Mouse (Mus musculus) adrenal gland, adult (tissue): ENCODE measurements around the gene Megf8.

Experiments used
- DNase-seq, 2 experiments: peaks; one replicate each; pipeline ENCODE4 v3.0.0; 2022 to 2023; ENCODE audit warnings: low spot score in 1 of 2; ENCODE audit not compliant: inconsistent age in 2 of 2

Megf8 gene

DNA sequence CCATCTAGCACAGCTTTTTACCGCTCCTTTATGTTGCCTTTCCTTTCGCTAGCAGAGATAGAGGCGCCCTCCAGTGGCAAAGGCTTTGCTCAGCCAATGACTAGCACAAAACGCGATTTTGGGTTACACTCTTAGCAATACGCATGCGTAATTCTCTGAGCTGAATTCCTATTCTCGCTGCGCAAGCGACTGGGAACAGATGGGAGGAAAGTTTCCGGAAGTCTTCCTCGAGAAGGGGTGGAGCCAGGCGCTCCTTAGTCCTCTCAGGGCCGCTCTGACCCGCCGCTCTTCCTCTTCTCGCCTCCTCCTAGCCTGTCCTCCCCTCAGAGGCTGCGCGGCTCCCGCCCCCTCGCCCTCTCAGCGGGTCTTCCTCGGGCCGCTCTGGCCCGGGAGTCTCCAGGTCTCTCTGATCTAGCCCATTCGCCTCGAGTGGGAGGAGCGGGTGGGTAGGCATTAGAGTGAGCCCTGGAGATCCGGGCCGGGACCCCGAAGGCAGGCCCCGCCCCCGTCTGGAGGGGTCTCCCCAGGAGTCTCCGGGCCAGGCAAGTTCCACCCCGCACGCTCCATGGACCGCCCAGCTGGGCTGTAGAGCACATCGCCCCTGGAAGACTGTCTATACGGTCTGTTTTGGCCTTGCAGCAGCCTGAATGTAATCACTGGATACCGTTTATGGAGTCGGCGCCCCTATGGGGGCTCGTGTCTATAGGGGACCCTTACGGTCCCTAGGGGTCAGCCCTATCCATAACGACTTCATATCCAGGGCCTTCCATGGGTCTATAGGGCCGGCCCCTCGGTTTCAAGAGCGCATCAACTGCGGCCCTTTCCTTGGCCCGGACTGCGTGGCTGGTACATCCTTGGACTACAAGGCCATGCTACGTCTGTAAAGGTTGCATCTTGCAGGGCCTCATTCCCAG lies at the start of gene Megf8:
TSS of gene Megf8 (plus strand) at position 633 of the 914 bp plus-strand sequence.
- peak; percentile 96 to 98 for DNase-seq

DNA sequence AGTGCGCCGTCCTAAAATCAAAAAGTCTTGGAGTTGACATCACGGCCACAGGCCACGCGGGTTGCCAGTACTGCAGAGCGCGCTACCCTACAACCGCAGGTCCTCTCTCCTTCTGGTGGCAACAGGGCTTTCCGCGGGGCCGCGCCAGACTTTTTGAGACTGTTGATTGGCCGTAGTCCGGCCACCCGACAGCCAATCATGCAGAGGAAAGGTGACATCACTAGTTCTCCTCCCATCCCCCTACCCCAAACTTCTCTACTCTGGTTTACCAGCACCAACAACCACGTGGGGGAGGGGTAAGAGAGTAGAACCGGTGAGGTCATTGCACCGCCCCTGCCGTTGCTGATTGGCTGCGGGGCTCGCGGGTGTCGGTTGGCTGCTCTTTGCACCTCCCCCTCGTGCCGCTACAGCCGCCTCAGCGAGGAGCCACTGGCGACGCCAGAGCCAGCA lies 49.6 kb upstream of the Megf8 start, which contains the start of gene Cic:
TSS of gene Cic (plus strand) at position 404 of the 450 bp plus-strand sequence.
- peak; percentile 99 to 100 for DNase-seq

DNA sequence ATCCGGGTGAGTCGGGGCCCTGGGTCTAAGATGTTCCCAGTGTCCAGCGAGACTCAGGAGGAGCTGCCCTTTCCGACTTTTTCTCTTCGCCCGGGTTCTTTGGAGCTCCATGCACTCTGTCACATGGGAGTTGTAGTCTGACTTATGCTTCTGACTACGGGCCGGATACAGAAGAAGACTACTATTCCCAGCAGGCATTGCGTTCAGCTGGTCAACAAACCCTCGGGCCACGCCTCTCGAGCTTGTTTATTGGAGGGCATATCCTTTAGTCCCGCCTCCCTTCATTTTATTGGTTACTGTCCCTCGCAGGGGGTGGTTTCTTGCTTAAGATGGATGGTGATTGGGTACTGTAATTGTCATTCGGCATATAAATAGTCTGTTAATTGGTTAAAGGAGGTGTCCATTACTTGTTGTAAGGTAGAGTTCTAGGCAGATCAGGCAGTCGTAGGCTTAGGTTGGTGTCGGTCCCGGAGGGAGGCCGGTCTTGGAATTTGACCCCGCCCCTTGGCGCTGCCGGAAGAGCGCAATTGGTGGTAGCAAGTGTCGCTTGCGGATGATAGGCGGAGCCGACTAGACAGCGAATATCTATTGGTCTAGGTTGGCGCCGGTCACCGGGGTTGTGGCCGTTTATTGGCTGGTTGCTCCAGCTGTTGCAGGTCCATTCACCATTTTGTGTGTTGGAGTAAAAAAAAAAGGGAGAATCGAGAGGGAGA lies 49.1 kb upstream of the Megf8 start:
- DNase-seq, result peak; percentile 99

DNA sequence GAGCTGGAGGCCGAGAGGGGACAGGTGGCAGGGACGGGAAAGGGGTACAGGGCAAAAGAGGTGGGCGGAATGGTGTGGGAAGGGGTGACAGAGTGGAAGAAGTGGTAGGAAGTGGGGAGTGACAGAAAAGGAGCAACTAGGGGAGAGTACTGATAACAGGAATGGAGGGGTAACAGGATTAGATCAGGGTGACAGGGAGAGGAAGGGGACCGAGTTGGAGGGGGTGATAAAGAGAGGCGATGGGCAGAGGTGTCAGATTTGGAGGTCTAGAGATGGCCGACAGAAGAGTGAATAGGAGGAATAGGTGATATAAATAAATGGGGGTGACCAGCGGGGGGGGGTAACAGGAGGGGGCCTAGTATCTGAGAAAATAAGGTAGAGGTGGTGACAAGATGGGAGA lies 48.4 kb upstream of the Megf8 start:
- no peak for DNase-seq

DNA sequence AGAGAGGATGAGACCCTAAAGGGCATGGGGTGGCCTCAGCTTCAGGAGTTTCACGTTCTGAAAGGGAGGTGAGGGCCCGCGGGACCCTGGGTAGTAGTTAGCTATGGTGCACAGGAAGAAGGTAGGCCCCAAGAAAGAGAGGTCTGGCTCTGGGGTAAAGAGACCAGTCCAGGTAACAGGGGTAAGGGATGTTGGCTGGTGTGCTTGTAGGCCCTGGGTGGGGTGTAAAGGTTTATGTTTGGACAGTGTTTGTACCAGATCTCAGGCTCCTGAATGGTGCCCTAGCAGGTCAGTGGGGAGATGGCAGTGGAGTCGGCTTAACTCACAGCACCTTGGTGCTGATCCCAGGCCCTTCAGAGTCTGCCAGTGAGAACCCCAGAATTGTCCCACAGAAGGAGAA lies 47.9 kb upstream of the Megf8 start:
- DNase-seq, result peak; percentile 39 to 73

DNA sequence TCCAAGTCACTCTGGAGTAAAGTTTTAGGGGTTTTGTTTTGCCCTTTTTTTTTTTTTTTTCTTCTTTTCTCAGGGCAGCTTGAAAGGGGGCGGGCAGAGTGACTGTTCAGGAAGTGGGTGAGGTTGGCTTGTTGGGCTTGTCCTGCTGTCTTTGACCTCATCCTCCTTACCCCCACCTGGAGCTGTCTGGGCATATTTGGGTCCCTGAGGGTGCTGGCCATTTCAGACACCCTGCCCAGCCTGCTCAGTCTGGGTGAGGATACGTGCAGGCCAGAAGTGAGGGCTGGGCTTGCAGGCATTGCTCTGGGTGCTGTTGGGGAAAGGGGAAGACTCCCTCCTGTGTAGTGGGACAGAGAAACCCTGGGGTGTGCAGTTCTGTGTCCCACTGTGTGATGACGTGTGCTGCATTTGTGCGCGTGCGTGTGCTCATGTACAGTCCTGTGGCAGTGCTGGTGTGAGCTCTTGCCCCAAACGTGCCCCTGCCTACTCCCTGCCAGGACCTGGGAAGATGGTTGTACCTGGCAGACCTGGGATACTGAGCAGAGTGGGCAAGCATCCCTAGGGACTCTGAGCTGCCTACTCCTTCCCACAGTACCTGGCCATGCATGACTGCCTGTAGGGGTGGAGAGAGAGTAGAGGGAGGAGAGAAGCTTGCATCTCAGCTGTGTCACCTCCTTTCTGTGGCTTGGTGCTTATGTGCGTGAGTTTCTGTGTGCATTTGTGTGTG lies 47.3 kb upstream of the Megf8 start:
- DNase-seq, result peak in 1 of 2 experiments; percentile 58

DNA sequence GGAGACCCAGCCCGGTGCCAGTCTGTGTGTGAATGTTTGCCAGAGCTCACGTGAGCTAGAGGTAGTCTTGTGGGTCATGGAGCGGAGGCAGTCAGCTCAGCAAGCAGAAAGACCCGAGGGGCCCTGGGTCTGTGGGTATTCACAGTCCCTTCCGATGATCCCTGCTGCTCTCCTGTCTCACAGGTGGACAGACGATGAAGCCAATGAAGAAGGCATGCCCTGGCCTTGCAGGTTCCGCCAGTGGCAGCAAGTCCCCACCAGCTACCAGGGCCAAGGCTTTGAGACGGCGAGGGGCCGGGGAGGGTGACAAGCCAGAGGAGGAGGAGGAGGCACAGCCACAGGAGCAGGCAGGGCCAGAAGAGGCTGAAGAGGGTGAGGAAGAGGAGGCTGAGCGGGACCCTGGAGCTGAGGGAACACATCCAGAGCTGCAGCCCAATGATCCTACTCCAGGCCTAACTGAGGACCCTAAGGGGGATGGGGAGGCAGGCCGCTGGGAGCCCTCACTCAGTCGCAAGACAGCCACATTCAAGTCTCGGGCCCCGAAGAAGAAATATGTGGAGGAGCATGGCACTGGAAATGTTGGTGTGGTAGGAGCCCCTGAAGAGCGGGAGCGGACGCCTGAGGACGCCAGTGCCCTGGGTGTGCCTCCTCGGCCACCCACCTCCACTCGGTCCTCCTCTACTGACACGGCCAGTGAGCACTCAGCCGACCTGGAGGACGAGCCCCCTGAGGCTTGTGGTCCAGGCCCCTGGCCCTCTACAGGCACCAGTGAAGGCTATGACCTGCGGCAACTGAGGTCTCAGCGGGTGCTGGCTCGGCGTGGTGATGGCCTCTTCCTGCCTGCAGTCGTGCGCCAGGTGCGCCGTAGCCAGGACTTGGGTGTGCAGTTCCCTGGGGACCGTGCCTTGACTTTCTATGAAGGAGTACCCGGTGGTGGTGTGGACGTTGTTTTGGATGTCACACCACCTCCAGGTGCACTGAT lies 46.0 kb upstream of the Megf8 start:
- peak; percentile 27 to 42 for DNase-seq

DNA sequence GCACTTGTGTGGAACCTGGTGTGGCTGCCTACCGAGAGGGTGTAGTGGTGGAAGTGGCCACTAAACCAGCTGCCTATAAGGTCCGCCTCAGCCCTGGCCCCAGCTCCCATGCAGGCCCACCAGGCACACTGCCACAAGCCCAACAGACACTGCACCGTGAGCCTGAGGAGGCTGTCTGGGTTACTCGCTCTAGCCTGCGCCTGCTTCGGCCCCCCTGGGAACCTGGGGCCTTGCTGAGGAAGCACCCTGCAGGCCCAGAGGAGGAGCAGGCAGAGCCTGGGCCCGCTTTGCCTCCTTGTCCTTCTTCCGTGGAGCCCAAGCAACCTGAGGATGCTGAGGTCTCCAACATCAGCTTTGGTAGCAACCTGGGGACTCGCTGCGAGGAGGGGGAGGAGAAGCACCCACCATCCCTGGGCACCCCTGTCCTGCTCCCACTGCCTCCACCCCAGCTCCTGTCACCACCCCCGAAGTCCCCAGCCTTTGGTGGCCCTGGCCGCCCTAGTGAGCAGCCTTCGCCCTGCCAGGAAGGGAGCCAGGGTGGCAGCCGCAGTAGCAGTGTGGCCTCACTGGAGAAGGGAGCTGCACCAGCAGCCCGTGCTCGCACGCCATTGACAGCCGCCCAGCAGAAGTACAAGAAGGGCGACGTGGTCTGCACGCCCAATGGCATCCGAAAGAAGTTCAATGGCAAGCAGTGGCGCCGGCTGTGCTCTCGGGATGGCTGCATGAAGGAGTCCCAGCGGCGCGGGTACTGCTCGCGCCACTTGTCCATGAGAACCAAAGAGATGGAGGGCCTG lies 45.1 kb upstream of the Megf8 start:
- peak in 1 of 2 experiments; percentile 44 for DNase-seq

DNA sequence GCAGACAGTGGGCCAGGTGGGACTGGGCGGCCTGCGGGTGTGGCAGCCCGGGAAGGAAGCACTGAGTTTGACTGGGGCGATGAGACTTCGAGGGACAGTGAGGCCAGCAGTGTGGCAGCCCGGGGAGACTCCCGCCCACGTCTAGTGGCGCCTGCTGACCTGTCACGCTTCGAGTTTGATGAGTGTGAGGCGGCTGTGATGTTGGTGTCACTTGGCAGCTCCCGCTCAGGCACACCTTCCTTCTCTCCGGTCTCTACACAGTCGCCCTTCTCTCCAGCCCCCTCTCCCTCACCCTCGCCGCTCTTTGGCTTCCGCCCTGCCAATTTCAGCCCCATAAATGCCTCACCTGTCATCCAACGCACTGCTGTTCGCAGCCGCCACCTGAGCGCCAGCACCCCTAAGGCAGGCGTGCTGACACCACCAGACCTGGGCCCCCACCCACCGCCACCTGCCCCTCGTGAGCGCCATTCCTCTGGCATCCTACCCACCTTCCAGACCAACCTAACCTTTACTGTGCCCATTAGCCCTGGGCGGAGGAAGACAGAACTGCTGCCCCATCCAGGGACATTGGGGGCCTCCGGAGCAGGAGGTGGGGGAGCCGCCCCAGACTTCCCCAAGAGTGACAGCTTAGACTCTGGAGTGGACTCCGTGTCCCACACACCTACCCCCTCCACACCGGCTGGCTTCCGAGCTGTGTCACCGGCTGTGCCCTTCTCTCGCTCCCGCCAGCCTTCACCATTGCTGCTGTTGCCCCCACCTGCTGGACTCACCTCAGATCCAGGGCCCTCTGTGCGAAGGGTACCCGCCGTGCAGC lies 44.3 kb upstream of the Megf8 start:
- DNase-seq, result peak in 1 of 2 experiments; percentile 24

DNA sequence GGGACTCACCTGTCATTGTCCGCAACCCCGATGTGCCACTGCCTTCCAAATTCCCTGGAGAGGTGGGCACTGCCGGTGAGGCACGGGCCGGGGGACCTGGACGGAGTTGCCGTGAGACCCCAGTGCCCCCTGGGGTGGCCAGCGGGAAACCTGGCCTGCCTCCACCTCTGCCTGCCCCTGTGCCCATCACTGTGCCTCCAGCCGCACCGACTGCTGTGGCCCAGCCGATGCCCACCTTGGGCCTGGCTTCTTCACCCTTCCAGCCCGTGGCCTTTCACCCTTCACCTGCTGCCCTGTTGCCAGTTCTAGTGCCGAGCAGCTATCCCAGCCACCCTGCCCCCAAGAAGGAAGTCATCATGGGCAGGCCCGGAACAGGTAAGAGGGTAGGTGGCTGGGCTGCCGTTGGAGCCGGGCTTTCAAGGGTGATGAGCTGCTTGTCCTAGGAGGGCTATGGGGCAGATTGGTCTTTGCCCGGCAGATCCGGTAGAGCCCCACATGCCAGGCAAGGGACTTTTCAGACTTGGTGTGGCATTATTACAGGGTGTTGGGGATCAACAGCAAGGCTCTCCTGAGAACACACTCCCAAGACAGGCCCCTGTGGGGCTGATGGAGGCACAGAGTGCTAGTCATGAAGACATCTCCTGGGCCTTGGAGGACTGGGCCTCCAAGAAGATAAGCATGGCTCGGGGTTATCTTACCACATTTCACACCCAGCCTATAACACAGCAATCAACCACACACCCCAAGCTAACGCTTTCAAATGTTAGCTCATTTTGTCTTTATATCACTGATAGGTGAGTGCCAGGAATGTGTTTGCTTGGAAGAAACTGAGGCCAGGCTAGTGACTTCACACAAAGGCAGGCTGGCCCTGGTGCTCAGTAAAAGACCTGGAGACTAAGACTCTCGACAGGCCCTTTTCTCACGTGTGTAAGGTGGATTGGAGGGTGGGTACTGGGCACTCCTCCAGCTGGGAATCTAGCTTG lies 43.4 kb upstream of the Megf8 start:
- DNase-seq, result peak in 1 of 2 experiments; percentile 42

DNA sequence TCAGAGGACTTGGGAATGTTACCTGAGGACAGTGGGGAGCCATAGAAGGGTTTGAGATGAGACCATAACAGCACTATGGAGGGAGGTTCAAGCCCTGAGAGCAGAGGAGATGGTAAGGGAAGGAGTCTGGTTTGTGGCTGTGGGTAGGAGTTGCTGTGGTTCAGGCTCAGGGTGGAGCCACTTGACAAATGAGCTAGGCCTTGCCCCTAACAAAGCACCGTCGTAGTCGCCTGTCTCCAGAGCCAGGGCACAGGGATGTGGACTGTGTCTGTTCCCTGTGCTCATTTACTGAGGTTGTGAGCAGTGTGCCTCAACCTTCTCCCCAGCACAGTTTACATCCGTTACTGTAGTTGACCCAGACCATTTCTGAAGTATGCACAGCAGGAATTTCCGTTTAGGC lies 42.4 kb upstream of the Megf8 start:
- DNase-seq, result peak in 1 of 2 experiments; percentile 44

DNA sequence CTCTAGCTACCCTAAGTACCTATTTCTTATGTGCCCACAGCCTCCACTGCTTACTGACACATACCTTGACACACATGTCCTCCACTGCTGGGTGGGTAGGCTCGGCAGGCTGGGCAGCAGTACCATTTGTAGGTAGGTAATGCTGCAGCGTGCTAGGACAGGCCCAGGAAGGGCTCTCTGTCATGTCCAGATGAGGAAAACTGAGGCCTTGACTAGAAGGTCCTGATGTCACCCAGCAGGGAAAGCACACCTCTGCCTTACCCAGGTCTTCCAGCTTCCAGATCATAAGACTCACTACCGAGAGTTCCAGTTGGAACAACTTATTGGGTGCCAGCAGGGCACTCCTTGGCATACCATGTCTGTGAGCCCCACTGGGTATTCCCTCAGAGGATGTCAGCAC lies 42.0 kb upstream of the Megf8 start:
- DNase-seq, result peak in 1 of 2 experiments; percentile 29

DNA sequence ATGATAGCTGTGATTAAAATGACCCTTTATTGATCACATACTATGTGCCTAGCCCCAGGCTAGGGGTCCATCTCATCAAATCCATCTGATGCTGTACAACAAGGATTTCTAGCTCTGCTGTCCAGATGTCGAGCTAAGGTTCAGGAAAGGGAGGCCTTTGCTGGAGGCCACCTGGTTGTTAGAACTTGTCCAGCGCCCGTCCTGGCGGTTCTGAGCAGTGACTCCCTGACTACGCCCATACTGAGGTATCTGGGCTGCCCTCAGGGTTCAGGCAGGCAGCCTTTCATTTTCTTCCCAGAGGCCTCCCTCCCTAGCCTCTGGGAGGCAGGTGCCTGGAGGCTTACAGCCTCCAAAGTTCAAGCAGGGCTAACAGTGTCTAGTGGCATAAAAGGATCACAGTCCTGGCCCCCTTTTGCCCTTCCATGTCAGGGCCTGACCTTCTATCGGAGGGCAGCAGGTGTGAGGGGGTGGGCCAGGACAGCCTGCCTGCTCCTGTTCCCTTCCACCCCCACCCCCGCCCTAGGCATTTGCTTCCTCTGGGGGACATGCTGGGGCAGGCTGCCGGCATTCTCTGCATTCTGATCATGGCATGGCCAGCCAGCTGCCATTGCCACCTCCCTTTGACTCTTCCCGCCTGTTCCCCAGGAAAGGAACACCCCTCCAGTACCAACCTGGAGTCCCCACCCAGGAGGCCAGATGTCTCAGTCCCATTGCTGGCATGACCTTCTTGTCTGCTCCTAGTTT lies 41.2 kb upstream of the Megf8 start:
- peak in 1 of 2 experiments; percentile 27 for DNase-seq

DNA sequence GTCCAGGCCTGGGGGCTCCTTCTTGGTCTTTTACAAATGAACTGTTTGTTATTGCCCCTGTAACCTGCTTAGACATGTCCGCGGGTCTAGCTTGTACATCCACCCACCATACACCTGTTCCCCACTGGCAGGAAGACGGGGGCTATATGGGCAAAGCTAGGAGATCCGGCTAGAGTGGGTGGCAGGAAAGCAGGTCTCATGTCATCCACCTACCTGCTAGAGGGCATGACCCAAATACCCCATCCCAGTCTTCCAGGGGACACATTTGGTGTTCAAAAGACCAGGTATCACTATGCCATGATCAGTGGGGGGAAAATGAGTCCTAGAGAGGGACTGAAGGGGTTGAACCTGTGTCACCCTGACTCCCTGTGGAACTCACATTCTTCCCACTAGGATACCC lies 39.6 kb upstream of the Megf8 start:
- DNase-seq, result no peak

DNA sequence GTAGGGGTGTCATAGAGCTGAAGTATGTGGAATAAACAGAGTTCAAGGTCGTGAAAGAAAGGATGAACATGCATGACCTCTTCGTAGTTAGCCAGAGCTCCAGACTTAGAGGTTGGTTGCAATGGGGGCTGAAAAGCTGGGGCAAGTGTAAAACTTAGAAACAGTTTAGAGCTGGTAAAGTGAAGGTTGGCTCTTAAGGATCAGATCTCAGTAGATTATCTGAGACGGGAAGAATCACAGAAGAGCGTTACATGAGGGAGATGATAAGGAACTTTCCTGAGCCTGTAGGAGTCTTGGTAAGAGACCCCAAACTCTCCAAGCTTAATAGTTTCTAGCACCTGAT lies 39.0 kb upstream of the Megf8 start:
- no peak for DNase-seq

DNA sequence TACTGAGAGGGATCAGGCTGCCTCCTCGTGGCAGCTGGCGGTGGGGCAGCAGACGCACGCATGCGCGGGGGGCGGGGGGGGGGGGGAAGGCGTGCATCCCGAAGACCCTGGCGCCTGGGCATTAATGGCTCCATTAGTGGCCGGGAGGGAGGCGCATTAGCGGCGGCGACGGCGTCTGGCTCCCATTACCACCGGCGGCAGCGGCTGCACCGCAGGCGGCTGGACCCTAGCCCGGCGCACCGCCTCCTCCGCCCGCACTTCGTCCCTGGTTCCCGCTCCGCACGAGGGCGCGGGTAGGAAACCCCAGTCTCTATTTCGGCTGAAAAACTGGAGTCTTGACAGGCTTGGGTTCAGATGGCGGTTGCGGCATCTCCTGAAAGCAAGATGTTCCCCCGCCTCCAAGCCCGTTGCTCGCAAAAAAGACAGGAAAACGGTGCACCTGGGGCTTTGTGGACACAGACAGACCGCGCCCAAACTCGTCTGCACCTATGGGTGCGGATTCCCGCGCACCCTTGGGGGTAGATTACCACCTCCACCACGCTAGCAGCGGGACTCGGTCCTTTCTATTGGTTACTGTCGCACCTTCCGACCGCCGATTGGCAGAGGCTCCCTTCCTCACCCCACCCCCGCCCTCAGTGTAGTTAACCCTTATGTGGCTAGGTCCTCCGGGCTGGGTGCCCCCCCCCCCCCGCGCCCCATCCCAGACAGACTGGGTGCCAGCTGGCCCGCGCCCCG lies 38.5 kb upstream of the Megf8 start:
- DNase-seq, result peak; percentile 88 to 95
